Mouse (Mus musculus) C2C12 (cell line): ENCODE measurements at regions not wholly inside any gene's neighbourhood (a gene's known extent, or its start where the extent isn't known, plus 50 kb on each side); places are given as distances from the start of the nearest gene placed in this dataset.

Source experiments
- H3K27me3 ChIP-seq: one replicate; pipeline ENCODE4 v1.6.1; 2011; ENCODE audit not compliant: control insufficient read depth, insufficient read depth, insufficient read length
- H3K36me3 ChIP-seq: one replicate; pipeline ENCODE4 v1.6.1; 2011; ENCODE audit not compliant: control insufficient read depth, insufficient read depth
- H3K4me3 ChIP-seq: one replicate; pipeline ENCODE4 v1.5.1; 2011; ENCODE audit warnings: mild to moderate bottlenecking, control low read depth; ENCODE audit not compliant: poor library complexity, insufficient read depth, severe bottlenecking
- H3K79me2 ChIP-seq: one replicate; pipeline ENCODE4 v1.6.1; 2011; ENCODE audit not compliant: control insufficient read depth, insufficient read depth
- H3K79me3 ChIP-seq: one replicate; pipeline ENCODE4 v1.6.1; 2011; ENCODE audit warnings: low read depth, control low read depth
- H3ac ChIP-seq: one replicate; pipeline ENCODE3; 2011; ENCODE audit warnings: low read depth; ENCODE audit not compliant: control insufficient read depth, insufficient read length
- CEBPB ChIP-seq: IDR thresholded peaks from one replicate; pipeline ENCODE4 v1.6.1; 2011; ENCODE audit warnings: low read depth, mild to moderate bottlenecking, control low read depth, moderate library complexity
- CTCF ChIP-seq: IDR thresholded peaks from one replicate; pipeline ENCODE4 v1.5.1; 2011; ENCODE audit not compliant: control insufficient read depth, insufficient read depth, insufficient read length
- FOSL1 ChIP-seq: IDR thresholded peaks from one replicate; pipeline ENCODE4 v1.8.0; 2011; ENCODE audit warnings: mild to moderate bottlenecking, low read length; ENCODE audit not compliant: poor library complexity, insufficient read depth, severe bottlenecking
- MAX ChIP-seq: IDR thresholded peaks from one replicate; pipeline ENCODE4 v1.6.1; 2011; ENCODE audit warnings: mild to moderate bottlenecking, control low read depth
- MYOD1 ChIP-seq: IDR thresholded peaks from one replicate; pipeline ENCODE4 v1.6.1; 2011; ENCODE audit warnings: low read depth; ENCODE audit not compliant: control insufficient read depth, insufficient read length
- MYOG ChIP-seq: IDR thresholded peaks from one replicate; pipeline ENCODE4 v1.6.1; 2011; ENCODE audit not compliant: control insufficient read depth, insufficient read length; ENCODE audit errors: extremely low read depth
- USF1 ChIP-seq: IDR thresholded peaks from one replicate; pipeline ENCODE4 v1.6.1; 2011; ENCODE audit warnings: low read depth, mild to moderate bottlenecking, control low read depth, moderate library complexity

DNA sequence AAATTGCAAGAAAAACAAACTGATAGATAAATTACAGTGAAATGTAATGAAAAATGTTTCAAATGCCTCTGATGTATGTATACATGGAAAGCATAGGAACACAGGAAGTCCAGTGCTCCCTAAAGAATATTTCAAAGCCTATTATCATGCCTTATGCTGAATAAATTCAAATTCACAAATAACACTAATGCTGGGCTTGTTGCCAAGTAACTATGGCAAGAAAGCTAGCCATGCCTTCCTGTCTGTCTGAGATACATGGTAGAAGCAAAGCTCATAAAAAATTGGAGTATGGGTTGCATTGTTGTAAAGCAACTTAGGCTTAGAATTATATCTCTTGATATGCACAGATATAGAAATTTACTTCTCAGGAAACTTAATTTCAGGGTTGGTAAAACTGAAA lies 315.8 kb upstream of the Klf6 start:
- Histone ChIP-seq H3K27me3 (no peaks in the 10 kb centered on the region), H3K4me3 (no peak overlapping the region), H3ac (no peak overlapping the region), H3K79me3 (no peaks in the 10 kb centered on the region), H3K36me3 (no peaks in the 10 kb centered on the region), H3K79me2 (no peaks in the 10 kb centered on the region)
- no peak for TF ChIP-seq USF1
- no peak for TF ChIP-seq MYOD1
- no peak for TF ChIP-seq CTCF
- TF ChIP-seq CEBPB: no peak
- no peak for TF ChIP-seq FOSL1
- no peak for TF ChIP-seq MAX
- no peak for TF ChIP-seq MYOG

DNA sequence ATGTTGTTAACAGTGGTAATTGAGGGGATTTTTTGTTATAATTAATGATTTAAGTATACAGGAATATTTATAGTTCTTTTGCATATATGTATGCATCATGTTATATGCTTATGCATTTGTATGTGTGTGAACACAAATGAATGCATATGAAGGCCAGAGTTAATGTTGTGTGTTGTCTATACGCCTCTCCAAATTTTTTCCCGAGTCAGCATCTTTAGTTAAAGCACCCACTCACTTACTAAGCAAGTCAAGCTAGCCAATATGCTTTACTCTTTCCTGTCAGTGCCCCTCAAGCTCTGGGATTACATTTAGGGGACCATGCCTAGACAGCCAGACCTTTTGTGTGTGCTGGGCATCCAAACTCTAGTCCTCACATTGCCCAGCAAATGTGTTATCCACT lies 315.3 kb upstream of the Klf6 start:
- Histone ChIP-seq H3K4me3 (no peak overlapping the region), H3K79me3 (no peaks in the 10 kb centered on the region), H3K79me2 (no peaks in the 10 kb centered on the region), H3K27me3 (no peaks in the 10 kb centered on the region), H3K36me3 (no peaks in the 10 kb centered on the region), H3ac (no peak overlapping the region)
- TF ChIP-seq CTCF (no peak), USF1 (no peak), MYOD1 (no peak), MYOG (no peak), MAX (no peak), CEBPB (no peak), FOSL1 (no peak)

DNA sequence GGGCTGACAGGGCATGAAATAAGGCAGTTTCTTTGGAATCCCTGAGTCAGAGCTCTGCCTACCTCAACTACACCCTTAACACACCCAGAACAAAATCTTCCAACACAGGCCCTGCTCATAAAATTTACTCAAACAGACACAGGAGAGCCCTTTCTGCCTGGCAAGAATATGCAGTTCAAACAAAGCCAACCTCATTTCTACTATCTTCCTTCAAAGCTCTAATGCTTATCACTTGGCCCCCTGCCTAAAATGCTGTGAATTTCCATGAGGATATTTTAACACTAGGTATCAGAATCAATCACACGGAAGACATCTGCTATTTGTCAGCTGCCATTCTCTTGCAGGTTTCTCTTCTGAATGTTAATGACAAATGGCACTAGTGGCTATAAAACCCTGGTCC lies 314.3 kb upstream of the Klf6 start:
- H3ac ChIP-seq: no peak overlapping the region
- no peaks in the 10 kb centered on the region for H3K27me3 ChIP-seq
- no peaks in the 10 kb centered on the region for H3K79me3 ChIP-seq
- TF ChIP-seq MYOG: no peak
- no peak for TF ChIP-seq MYOD1
- TF ChIP-seq FOSL1: no peak
- no peak for TF ChIP-seq MAX
- TF ChIP-seq CEBPB: no peak
- no peak for TF ChIP-seq CTCF
- TF ChIP-seq USF1: no peak
- H3K79me2 ChIP-seq: no peaks in the 10 kb centered on the region
- no peak overlapping the region for H3K4me3 ChIP-seq
- H3K36me3 ChIP-seq: no peaks in the 10 kb centered on the region

DNA sequence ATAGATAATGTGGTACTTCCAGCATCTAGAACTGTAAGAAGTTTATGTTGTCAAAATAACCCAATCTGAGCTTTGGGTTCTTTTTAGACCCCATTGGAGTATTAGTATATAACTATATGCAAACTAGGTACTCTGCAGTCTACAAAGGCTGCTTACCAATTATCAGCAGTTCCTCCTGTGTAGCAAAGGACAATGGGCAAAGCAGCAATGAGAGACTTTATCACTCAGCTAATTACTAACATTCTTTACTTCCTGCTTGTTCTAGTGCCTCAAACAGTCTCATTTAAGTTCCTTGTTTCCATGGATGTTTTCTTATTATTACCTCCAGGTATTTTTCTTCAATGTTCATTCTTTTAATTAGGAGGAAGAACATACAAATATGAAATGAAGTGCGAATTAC lies 312.5 kb upstream of the Klf6 start:
- no peaks in the 10 kb centered on the region for H3K36me3 ChIP-seq
- TF ChIP-seq CTCF: no peak
- TF ChIP-seq MYOD1: no peak
- no peak for TF ChIP-seq CEBPB
- no peak for TF ChIP-seq MAX
- TF ChIP-seq MYOG: no peak
- no peak for TF ChIP-seq FOSL1
- no peak for TF ChIP-seq USF1
- no peak overlapping the region for H3K4me3 ChIP-seq
- H3K79me3 ChIP-seq: no peaks in the 10 kb centered on the region
- H3ac ChIP-seq: no peak overlapping the region
- no peaks in the 10 kb centered on the region for H3K27me3 ChIP-seq
- H3K79me2 ChIP-seq: no peaks in the 10 kb centered on the region

DNA sequence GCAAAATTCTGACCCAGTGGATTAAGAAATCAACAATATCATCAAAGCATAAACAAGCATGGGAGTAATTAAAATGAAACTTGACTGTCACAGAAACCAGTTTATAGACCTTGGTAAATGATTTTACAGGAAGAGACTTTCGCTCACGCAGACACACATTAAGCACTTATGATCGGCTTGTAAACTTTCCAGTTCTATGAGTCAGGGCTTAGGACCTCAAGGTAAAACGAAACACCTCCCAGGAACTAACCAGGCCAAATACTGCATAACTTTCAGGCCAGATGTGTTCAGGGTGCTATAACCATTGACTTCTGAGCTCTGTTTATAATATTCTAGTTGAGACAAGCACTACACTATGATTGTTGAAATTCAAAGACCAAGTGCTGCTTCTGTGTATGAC lies 312.1 kb upstream of the Klf6 start:
- no peaks in the 10 kb centered on the region for H3K79me3 ChIP-seq
- H3K79me2 ChIP-seq: no peaks in the 10 kb centered on the region
- H3K27me3 ChIP-seq: no peaks in the 10 kb centered on the region
- no peak for TF ChIP-seq MYOG
- H3K4me3 ChIP-seq: no peak overlapping the region
- no peaks in the 10 kb centered on the region for H3K36me3 ChIP-seq
- no peak overlapping the region for H3ac ChIP-seq

DNA sequence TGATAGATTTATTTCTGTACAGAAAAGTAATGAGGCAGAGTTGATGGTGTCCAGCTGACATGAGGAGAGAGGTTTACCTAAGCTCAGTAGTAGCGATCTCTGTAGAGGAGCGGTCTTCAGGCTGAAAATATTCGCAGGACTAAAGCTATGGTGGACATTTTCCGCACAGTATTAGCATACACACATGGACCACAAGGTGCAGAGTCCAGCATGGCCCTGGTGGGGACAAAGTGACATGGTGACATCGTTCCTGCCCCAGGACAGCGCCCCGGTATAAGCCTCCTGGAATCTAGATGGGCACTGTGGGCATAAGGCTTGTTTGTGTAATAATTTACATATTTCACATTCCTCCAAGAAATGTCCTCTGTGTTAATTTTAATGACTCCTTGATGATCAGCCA lies 311.5 kb upstream of the Klf6 start:
- H3K36me3 ChIP-seq: no peaks in the 10 kb centered on the region
- no peak overlapping the region for H3ac ChIP-seq
- TF ChIP-seq FOSL1: no peak
- TF ChIP-seq MYOG: no peak
- no peak for TF ChIP-seq USF1
- TF ChIP-seq MAX: no peak
- no peak for TF ChIP-seq MYOD1
- TF ChIP-seq CTCF: no peak
- no peaks in the 10 kb centered on the region for H3K27me3 ChIP-seq
- H3K4me3 ChIP-seq: no peak overlapping the region
- H3K79me3 ChIP-seq: no peaks in the 10 kb centered on the region
- no peaks in the 10 kb centered on the region for H3K79me2 ChIP-seq
